Mouse (Mus musculus): ENCODE data around the gene Fosb.

DNA sequence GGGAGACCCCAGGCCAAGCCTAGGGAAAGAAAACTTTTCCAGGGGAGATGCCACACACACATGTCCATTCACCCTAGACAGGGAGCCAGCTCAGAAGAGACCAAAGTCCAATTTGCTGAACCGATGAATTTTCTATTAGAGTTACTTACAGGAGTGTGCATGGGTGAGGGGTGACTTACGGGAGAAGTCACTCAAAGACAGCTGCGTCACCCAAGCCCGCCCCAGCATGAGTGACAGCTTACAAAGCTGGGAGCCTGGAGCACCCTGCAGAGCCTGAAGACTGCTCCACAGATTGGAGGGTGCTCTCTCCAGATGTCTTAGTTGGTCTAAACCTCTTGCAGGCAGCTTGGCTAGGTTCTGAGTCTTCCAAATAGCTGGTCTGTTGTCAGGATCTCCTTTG is 2.1 kb upstream of the Fosb start:
- no peak for TF ChIP-seq CTCF (IDR thresholded peaks at IDR 0.05; ENCODE audit: low read depth, low read length)
- no peak for TF ChIP-seq POLR2A (IDR thresholded peaks at IDR 0.05; ENCODE audit: extremely low read depth, insufficient read depth, low read length)

All from liver, adult 2 months (tissue).